Mouse (Mus musculus): Measurements from ENCODE around the gene Blvrb. TPM values are rescaled to one million over a fixed set of nuclear protein-coding genes. Genes with fewer than 3 reads are reported as not detected.
A peak's percentile ranks its signal among the peaks of the same experiment; 100 is the strongest.

Gene Blvrb
- total RNA-seq, 4 experiments from 2014 or later: 14.6 to 21.6 (median 20.1) TPM

- peak in 1 of 2 experiments; percentile 34 for DNase-seq (ENCODE audit: low spot score in 2 of 2)
Measured at GRCm38 (mm10) chr7:27448421-27449206, 836 bp downstream of the Blvrb start.

- DNase-seq (ENCODE audit: low spot score in 2 of 2): peak; percentile 48 to 65
Measured at GRCm38 (mm10) chr7:27449256-27449862, 1.6 kb downstream of the Blvrb start.

GRCm38 (mm10) chr7:27451359-27451758 is 3.6 kb downstream of the Blvrb start:
- DNase-seq (ENCODE audit: low spot score in 2 of 2): no peak

GRCm38 (mm10) chr7:27452206-27452770 is 4.5 kb downstream of the Blvrb start:
- no peak for DNase-seq (ENCODE audit: low spot score in 2 of 2)

- no peak for DNase-seq (ENCODE audit: low spot score in 2 of 2)
Measured at GRCm38 (mm10) chr7:27454461-27455121, 6.8 kb downstream of the Blvrb start.

- DNase-seq (ENCODE audit: low spot score in 2 of 2): no peak
Measured at GRCm38 (mm10) chr7:27455273-27455672, 7.5 kb downstream of the Blvrb start.

- no peak for DNase-seq (ENCODE audit: low spot score in 2 of 2)
Measured at GRCm38 (mm10) chr7:27458614-27459013, 10.8 kb downstream of the Blvrb start.

GRCm38 (mm10) chr7:27459640-27460039 is 11.9 kb downstream of the Blvrb start:
- DNase-seq (ENCODE audit: low spot score in 2 of 2): no peak

GRCm38 (mm10) chr7:27460477-27460876 is 12.7 kb downstream of the Blvrb start:
- DNase-seq (ENCODE audit: low spot score in 2 of 2): no peak

- no peak for DNase-seq (ENCODE audit: low spot score in 2 of 2)
Measured at GRCm38 (mm10) chr7:27467648-27468047, 19.9 kb downstream of the Blvrb start.

- DNase-seq (ENCODE audit: low spot score in 2 of 2): no peak
Measured at GRCm38 (mm10) chr7:27471390-27472120, 23.8 kb downstream of the Blvrb start.

- no peak for DNase-seq (ENCODE audit: low spot score in 2 of 2)
Measured at GRCm38 (mm10) chr7:27472596-27472995, 24.8 kb downstream of the Blvrb start.

GRCm38 (mm10) chr7:27473156-27473834 is 25.5 kb downstream of the Blvrb start, which contains the start of gene Sertad3:
Sertad3 (plus strand) TSS chr7:27473768.
- peak; percentile 96 to 98 for DNase-seq (ENCODE audit: low spot score in 2 of 2)

GRCm38 (mm10) chr7:27473835-27474489 is 26.2 kb downstream of the Blvrb start:
- DNase-seq (ENCODE audit: low spot score in 2 of 2): no peak

- peak; percentile 97 to 98 for DNase-seq (ENCODE audit: low spot score in 2 of 2)
Measured at GRCm38 (mm10) chr7:27474490-27474954, 26.7 kb downstream of the Blvrb start.

- DNase-seq (ENCODE audit: low spot score in 2 of 2): no peak
Measured at GRCm38 (mm10) chr7:27475596-27475995, 27.8 kb downstream of the Blvrb start.

GRCm38 (mm10) chr7:27476098-27476635 is 28.4 kb downstream of the Blvrb start:
- no peak for DNase-seq (ENCODE audit: low spot score in 2 of 2)

- no peak for DNase-seq (ENCODE audit: low spot score in 2 of 2)
Measured at GRCm38 (mm10) chr7:27478561-27478960, 30.8 kb downstream of the Blvrb start.

- DNase-seq (ENCODE audit: low spot score in 2 of 2): no peak
Measured at GRCm38 (mm10) chr7:27479750-27480149, 32.0 kb downstream of the Blvrb start.

- no peak for DNase-seq (ENCODE audit: low spot score in 2 of 2)
Measured at GRCm38 (mm10) chr7:27480506-27480905, 32.7 kb downstream of the Blvrb start.
